Mouse (Mus musculus) ovary, postnatal 36 days (tissue): Measurements from ENCODE around the gene Dlgap1.
"Not testable (repeated sequence)": the region's sequence is repeated elsewhere in the genome, so short reads cannot be mapped to it uniquely, and the experiment has no call there.

Experiments used
- DNase-seq: peaks from one replicate; pipeline ENCODE4 v3.0.0; 2022; ENCODE audit warnings: low spot score, mixed read lengths

The Dlgap1 gene

GRCm38 (mm10) chr17:70807885-70808284 is 839.0 kb downstream of the Dlgap1 start:
- no peak for DNase-seq

- peak; percentile 73 for DNase-seq
These were observed 840.0 kb downstream of the Dlgap1 start for GRCm38 (mm10) chr17:70808837-70809236.

- no peak for DNase-seq
These were observed 840.9 kb downstream of the Dlgap1 start for GRCm38 (mm10) chr17:70809776-70810175.

GRCm38 (mm10) chr17:70810795-70811194 is 841.9 kb downstream of the Dlgap1 start:
- DNase-seq: no peak

- DNase-seq: no peak
These were observed 846.1 kb downstream of the Dlgap1 start for GRCm38 (mm10) chr17:70815001-70815400.

GRCm38 (mm10) chr17:70817862-70818451 is 849.1 kb downstream of the Dlgap1 start:
- peak; percentile 52 for DNase-seq

GRCm38 (mm10) chr17:70823083-70823482 is 854.2 kb downstream of the Dlgap1 start:
- no peak for DNase-seq

GRCm38 (mm10) chr17:70826227-70826626 is 857.4 kb downstream of the Dlgap1 start:
- no peak for DNase-seq

GRCm38 (mm10) chr17:70827463-70828179 is 858.7 kb downstream of the Dlgap1 start:
- DNase-seq: not testable (repeated sequence)

GRCm38 (mm10) chr17:70828180-70828528 is 859.3 kb downstream of the Dlgap1 start:
- no peak for DNase-seq

GRCm38 (mm10) chr17:70828569-70828968 is 859.7 kb downstream of the Dlgap1 start:
- no peak for DNase-seq

GRCm38 (mm10) chr17:70829217-70829616 is 860.3 kb downstream of the Dlgap1 start:
- DNase-seq: no peak

- no peak for DNase-seq
These were observed 861.3 kb downstream of the Dlgap1 start for GRCm38 (mm10) chr17:70829943-70830715.

- no peak for DNase-seq
These were observed 862.7 kb downstream of the Dlgap1 start for GRCm38 (mm10) chr17:70831591-70831990.

- DNase-seq: no peak
These were observed 863.7 kb downstream of the Dlgap1 start for GRCm38 (mm10) chr17:70832544-70832943.

- DNase-seq: no peak
These were observed 865.6 kb downstream of the Dlgap1 start for GRCm38 (mm10) chr17:70834430-70834965.

- DNase-seq: no peak
These were observed 866.4 kb downstream of the Dlgap1 start for GRCm38 (mm10) chr17:70835071-70835790.

- no peak for DNase-seq
These were observed 867.9 kb downstream of the Dlgap1 start for GRCm38 (mm10) chr17:70836820-70837219.

GRCm38 (mm10) chr17:70837474-70837873 is 868.6 kb downstream of the Dlgap1 start:
- DNase-seq: not testable (repeated sequence)

- no peak for DNase-seq
These were observed 869.2 kb downstream of the Dlgap1 start for GRCm38 (mm10) chr17:70838031-70838430.

- no peak for DNase-seq
These were observed 869.7 kb downstream of the Dlgap1 start for GRCm38 (mm10) chr17:70838533-70838932.

GRCm38 (mm10) chr17:70843252-70843651 is 874.4 kb downstream of the Dlgap1 start:
- no peak for DNase-seq
